Mouse (Mus musculus) kidney, postnatal 4 days (tissue): ENCODE data around the gene Hspa1l.
A peak's percentile ranks its signal among the peaks of the same experiment; 100 is the strongest.
"Not testable (repeated sequence)": the region's sequence is repeated elsewhere in the genome, so short reads cannot be mapped to it uniquely, and the experiment has no call there.

Source experiments
- DNase-seq, 2 experiments: peaks; one replicate each; pipeline ENCODE4 v3.0.0; 2021; ENCODE audit warnings: mixed read lengths in 2 of 2

Gene Hspa1l

GRCm38 (mm10) chr17:34972069-34972749 lies at the start of gene Hspa1l, which contains the start of gene Hspa1a:
Gene Hspa1l, plus strand, starts transcription at chr17:34972703.
Gene Hspa1a, minus strand, starts transcription at chr17:34972156.
- peak; percentile 79 to 87 for DNase-seq

GRCm38 (mm10) chr17:34922939-34923338 lies 49.6 kb upstream of the Hspa1l start:
- peak; percentile 47 to 53 for DNase-seq

- DNase-seq: no peak
These were observed 48.2 kb upstream of the Hspa1l start for GRCm38 (mm10) chr17:34924258-34924657.

GRCm38 (mm10) chr17:34927306-34928019 lies 45.0 kb upstream of the Hspa1l start:
- DNase-seq: no peak

GRCm38 (mm10) chr17:34928841-34929240 lies 43.7 kb upstream of the Hspa1l start:
- no peak for DNase-seq

GRCm38 (mm10) chr17:34931061-34931734 lies 41.3 kb upstream of the Hspa1l start, which contains the start of gene Neu1:
Gene Neu1, plus strand, starts transcription at chr17:34931253.
- peak; percentile 99 for DNase-seq

GRCm38 (mm10) chr17:34931735-34932098 lies 40.8 kb upstream of the Hspa1l start:
- peak in 1 of 2 experiments; percentile 56 for DNase-seq

- DNase-seq: no peak
These were observed 40.2 kb upstream of the Hspa1l start for GRCm38 (mm10) chr17:34932287-34932686.

GRCm38 (mm10) chr17:34934031-34934430 lies 38.5 kb upstream of the Hspa1l start:
- DNase-seq: peak; percentile 51 to 70

- DNase-seq: peak in 1 of 2 experiments; percentile 60
These were observed 37.7 kb upstream of the Hspa1l start for GRCm38 (mm10) chr17:34934830-34935229.

- no peak for DNase-seq
These were observed 34.5 kb upstream of the Hspa1l start for GRCm38 (mm10) chr17:34937960-34938505.

- peak; percentile 56 to 74 for DNase-seq
These were observed 31.0 kb upstream of the Hspa1l start for GRCm38 (mm10) chr17:34941344-34942041.

- DNase-seq: no peak
These were observed 29.2 kb upstream of the Hspa1l start for GRCm38 (mm10) chr17:34943128-34943815.

- no peak for DNase-seq
These were observed 28.1 kb upstream of the Hspa1l start for GRCm38 (mm10) chr17:34944362-34944761.

- peak in 1 of 2 experiments; percentile 59 for DNase-seq
These were observed 25.9 kb upstream of the Hspa1l start for GRCm38 (mm10) chr17:34946486-34947140.

GRCm38 (mm10) chr17:34947606-34948005 lies 24.9 kb upstream of the Hspa1l start:
- DNase-seq: peak; percentile 64 to 75

- not testable (repeated sequence) for DNase-seq
These were observed 23.6 kb upstream of the Hspa1l start for GRCm38 (mm10) chr17:34948721-34949552.

- DNase-seq: no peak
These were observed 22.9 kb upstream of the Hspa1l start for GRCm38 (mm10) chr17:34949553-34949969.

GRCm38 (mm10) chr17:34950514-34951455 lies 21.7 kb upstream of the Hspa1l start:
- DNase-seq: no peak
